Mouse (Mus musculus) stomach, embryonic 16.5 days (tissue): ENCODE results near the gene Kat7. TPM values are rescaled to one million over a fixed set of nuclear protein-coding genes. Genes with fewer than 3 reads are reported as not detected.
A peak's percentile ranks its signal among the peaks of the same experiment; 100 is the strongest.

ENCODE experiments used
- ATAC-seq: fragments of 200-750 bp; cut with Nextera tagmentation; 2 replicates; pipeline ENCODE4 v1.8.0; 2017; ENCODE audit warnings: moderate number of reproducible peaks, moderate TSS enrichment; ENCODE audit not compliant: insufficient read depth, low FRiP score
- H3K27ac ChIP-seq: fragments of 300-500 bp; sonication (generic); 2 replicates; pipeline ENCODE4 v1.5.1; 2014; ENCODE audit warnings: low read length
- H3K27me3 ChIP-seq: fragments of 300-500 bp; sonication (generic); 2 replicates; pipeline ENCODE4 v1.6.1; 2014; ENCODE audit warnings: low read length, control low read depth, mixed read lengths; ENCODE audit not compliant: control insufficient read depth, insufficient read depth
- H3K36me3 ChIP-seq: fragments of 300-500 bp; sonication (generic); 2 replicates; pipeline ENCODE4 v1.6.1; 2014; ENCODE audit warnings: low read length; ENCODE audit not compliant: control insufficient read depth, insufficient read depth
- H3K4me1 ChIP-seq: fragments of 300-500 bp; sonication (generic); 2 replicates; pipeline ENCODE4 v1.6.1; 2014; ENCODE audit warnings: low read length, control low read depth, mixed read lengths; ENCODE audit not compliant: control insufficient read depth, insufficient read depth
- H3K4me2 ChIP-seq: fragments of 300-500 bp; sonication (generic); 2 replicates; pipeline ENCODE4 v1.6.1; 2014; ENCODE audit warnings: low read depth, low read length, mixed read lengths
- H3K4me3 ChIP-seq: fragments of 300-500 bp; sonication (generic); replicated peaks from 2 replicates; pipeline ENCODE4 v1.5.1; 2014; ENCODE audit warnings: mild to moderate bottlenecking, low read length
- H3K9ac ChIP-seq: fragments of 300-500 bp; sonication (generic); 2 replicates; pipeline ENCODE4 v1.6.1; 2014; ENCODE audit warnings: low read length
- H3K9me3 ChIP-seq: fragments of 300-500 bp; sonication (generic); replicated peaks from 2 replicates; pipeline ENCODE4 v1.6.1; 2016; ENCODE audit warnings: low read length, control low read depth; ENCODE audit not compliant: control insufficient read depth
- whole genome bisulfite sequencing: fragments of 180-500 bp; shearing (Covaris S2); extraction: QIAGEN DNeasy Blood & Tissue Kit; methylation state at CpG from one replicate; pipeline ENCODE4 v1.1.7; 2014; 5-methylcytosine and 5-hydroxymethylcytosine counted together
- polyA plus RNA-seq: library from polyadenylated mRNA; unstranded; fragments of >200 nt; fragmentation: Nextera tagmentation; extraction: Ambion mirVana; gene quantifications from 2 replicates; pipeline ENCODE4 v1.2.1, GENCODE M21; 2015

Gene Kat7
- polyA plus RNA-seq, 1 experiment from 2014 or later: 59.3 TPM

- Histone ChIP-seq H3K4me3 (no peak overlapping the region), H3K27ac (no peak overlapping the region), H3K9ac (no peak overlapping the region), H3K4me2 (no peak overlapping the region), H3K27me3 (no peaks in the 10 kb centered on the region), H3K9me3 (no peaks in the 10 kb centered on the region), H3K4me1 (no peaks in the 10 kb centered on the region), H3K36me3 (peaks cover 56% of the 10 kb centered on the region)
- WGBS: 83% methylated on average over 6 of the region's 6 CpGs
- no peak for ATAC-seq
Measured at GRCm38 (mm10) chr11:95276056-95276455, 34.0 kb downstream of the Kat7 start.

GRCm38 (mm10) chr11:95274613-95275012, 35.4 kb downstream of the Kat7 start:
- WGBS: 66% methylated on average over 3 of the region's 3 CpGs

GRCm38 (mm10) chr11:95273661-95274060, 36.4 kb downstream of the Kat7 start:
- no peaks in the 10 kb centered on the region for H3K27me3 ChIP-seq
- peaks cover 45% of the 10 kb centered on the region for H3K36me3 ChIP-seq
- no peak overlapping the region for H3K4me3 ChIP-seq
- H3K27ac ChIP-seq: peak overlapping the region; percentile 72
- H3K9me3 ChIP-seq: no peaks in the 10 kb centered on the region
- no peak overlapping the region for H3K9ac ChIP-seq
- H3K4me2 ChIP-seq: no peak overlapping the region
- peak; percentile 77; the same call in 1 of the 2 replicates for ATAC-seq
- 67% methylated on average over 5 of the region's 5 CpGs for WGBS
- no peaks in the 10 kb centered on the region for H3K4me1 ChIP-seq

More at GRCm38 (mm10) chr11:95274613-95275012, 35.4 kb downstream of the Kat7 start:
- no peaks in the 10 kb centered on the region for H3K9me3 ChIP-seq
- no peak overlapping the region for H3K9ac ChIP-seq
- H3K36me3 ChIP-seq: peaks cover 45% of the 10 kb centered on the region
- no peak overlapping the region for H3K27ac ChIP-seq
- no peak for ATAC-seq
- no peaks in the 10 kb centered on the region for H3K27me3 ChIP-seq
- H3K4me2 ChIP-seq: no peak overlapping the region
- no peak overlapping the region for H3K4me3 ChIP-seq
- no peaks in the 10 kb centered on the region for H3K4me1 ChIP-seq

GRCm38 (mm10) chr11:95266540-95267245, 43.4 kb downstream of the Kat7 start:
- no peak overlapping the region for H3K27ac ChIP-seq
- 54% methylated on average over 6 of the region's 6 CpGs for WGBS

GRCm38 (mm10) chr11:95264455-95265013, 45.5 kb downstream of the Kat7 start:
- 0 out of 2 replicates have a peak, but pooled peaks cover 5% of the 10 kb centered on the region for H3K36me3 ChIP-seq
- no peak overlapping the region for H3K9ac ChIP-seq
- no peak for ATAC-seq
- H3K9me3 ChIP-seq: no peaks in the 10 kb centered on the region
- H3K4me1 ChIP-seq: peaks cover 13% of the 10 kb centered on the region; the same call in 1 of the 2 replicates
- H3K27ac ChIP-seq: peak overlapping the region; percentile 83
- WGBS: 74% methylated on average over 4 of the region's 4 CpGs
- H3K4me2 ChIP-seq: no peak overlapping the region
- H3K4me3 ChIP-seq: no peak overlapping the region
- no peaks in the 10 kb centered on the region for H3K27me3 ChIP-seq

More at GRCm38 (mm10) chr11:95266540-95267245, 43.4 kb downstream of the Kat7 start:
- no peak for ATAC-seq
- H3K4me3 ChIP-seq: no peak overlapping the region
- H3K4me2 ChIP-seq: no peak overlapping the region
- no peaks in the 10 kb centered on the region for H3K27me3 ChIP-seq
- H3K9ac ChIP-seq: no peak overlapping the region
- no peaks in the 10 kb centered on the region for H3K9me3 ChIP-seq
- H3K4me1 ChIP-seq: peaks cover 13% of the 10 kb centered on the region; the same call in 1 of the 2 replicates
- H3K36me3 ChIP-seq: peaks cover 7% of the 10 kb centered on the region

GRCm38 (mm10) chr11:95263816-95264454, 46.1 kb downstream of the Kat7 start:
- Histone ChIP-seq H3K4me3 (no peak overlapping the region), H3K9me3 (no peaks in the 10 kb centered on the region), H3K36me3 (0 out of 2 replicates have a peak, but pooled peaks cover 5% of the 10 kb centered on the region), H3K4me2 (no peak overlapping the region), H3K4me1 (peaks cover 13% of the 10 kb centered on the region; the same call in 1 of the 2 replicates), H3K27ac (peak overlapping the region; percentile 83), H3K27me3 (no peaks in the 10 kb centered on the region), H3K9ac (no peak overlapping the region)
- peak; percentile 48 for ATAC-seq
- 24% methylated on average over 11 of the region's 11 CpGs for WGBS

GRCm38 (mm10) chr11:95261178-95261751, 48.8 kb downstream of the Kat7 start, which contains the start of gene Tac4:
Gene Tac4, plus strand, starts transcription at chr11:95261529.
- 63% methylated on average over 5 of the region's 5 CpGs for WGBS
- Histone ChIP-seq H3K9ac (no peak within 1 kb of the TSS), H3K27me3 (no peaks in the 10 kb centered on the region), H3K9me3 (no peaks in the 10 kb centered on the region), H3K36me3 (0 out of 2 replicates have a peak, but pooled peaks cover 5% of the 10 kb centered on the region), H3K4me2 (no peak within 1 kb of the TSS), H3K27ac (no peak within 1 kb of the TSS), H3K4me3 (no peak within 1 kb of the TSS), H3K4me1 (peaks cover 17% of the 10 kb centered on the region; the same call in 1 of the 2 replicates)
- no peak for ATAC-seq

- peak overlapping the region; percentile 81 for H3K27ac ChIP-seq
- no peaks in the 10 kb centered on the region for H3K9me3 ChIP-seq
- H3K36me3 ChIP-seq: no peaks in the 10 kb centered on the region
- peak overlapping the region; percentile 83 for H3K9ac ChIP-seq
- H3K27me3 ChIP-seq: no peaks in the 10 kb centered on the region
- peak overlapping the region; percentile 97 for H3K4me2 ChIP-seq
- H3K4me3 ChIP-seq: peak overlapping the region; percentile 73
- WGBS: under 1% methylated on average over 73 of the region's 73 CpGs
- peak; percentile 76 for ATAC-seq
- peaks cover 13% of the 10 kb centered on the region; the same call in 1 of the 2 replicates for H3K4me1 ChIP-seq
Measured at GRCm38 (mm10) chr11:95259088-95259849, 50.8 kb downstream of the Kat7 start.
